Mouse (Mus musculus): ENCODE results near the gene Myadm. TPM values are rescaled to one million over a fixed set of nuclear protein-coding genes. Genes with fewer than 3 reads are reported as not detected.

Myadm gene
- total and polyA plus RNA-seq, 3 experiments, result 4.4 to 22.6 (median 4.6) TPM

DNA sequence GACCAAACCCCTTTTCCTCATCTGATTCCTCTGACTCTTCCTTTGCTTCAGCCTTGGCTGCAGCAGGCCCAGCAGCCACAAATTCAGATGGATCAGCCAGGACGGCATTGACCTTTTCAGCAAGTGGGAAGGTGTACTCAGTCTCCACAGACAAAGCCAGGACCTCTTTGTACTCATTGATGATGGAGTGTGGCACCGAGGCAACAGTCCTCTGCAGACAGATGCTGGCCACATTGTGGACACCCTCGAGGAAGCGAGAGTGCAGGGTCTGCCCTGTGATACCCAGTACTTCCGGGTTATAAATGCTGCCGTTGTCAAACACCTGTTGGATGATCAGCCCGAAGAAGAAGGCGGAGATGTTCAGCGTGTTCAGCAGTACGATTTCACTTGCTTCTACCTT is 4.3 kb upstream of the Myadm start:
- in situ Hi-C loops (cut with MboI; ENCODE audit: low pct_ligation_motif_present, low pct_unique_long_range_greater_than_20kb, low sequenced_read_pairs), result no loop called here

GRCm38 (mm10) chr7:3286036-3286435 is 2.8 kb upstream of the Myadm start:
- peak; percentile 70 for TF ChIP-seq MEF2A (IDR thresholded peaks at IDR 0.05; ENCODE audit: borderline replicate concordance, low read depth, low read length)
- no peak for TF ChIP-seq SMC3 (IDR thresholded peaks at IDR 0.05; ENCODE audit: low read depth, low read length)
- 0 out of 2 replicates have a peak, but pooled peaks have one; percentile 42 for TF ChIP-seq IRF4 (IDR thresholded peaks at IDR 0.05; ENCODE audit: low read depth, low read length)
- TF ChIP-seq ETS1 (conservative IDR thresholded peaks at IDR 0.05; ENCODE audit: low read depth, low read length), result peak; percentile 23; the same call in 1 of the 2 replicates
- TF ChIP-seq MXI1 (IDR thresholded peaks at IDR 0.05; ENCODE audit: low read depth, low read length), result no peak
- no peak for TF ChIP-seq NRF1 (IDR thresholded peaks at IDR 0.05; ENCODE audit: low read depth, low read length)
- TF ChIP-seq EP300 (IDR thresholded peaks at IDR 0.05; ENCODE audit: low read length), result peak; percentile 69
- no peak for TF ChIP-seq TBP (conservative IDR thresholded peaks at IDR 0.05; ENCODE audit: low read depth, low read length)
- no peak for TF ChIP-seq RAD21 (IDR thresholded peaks at IDR 0.05; ENCODE audit: low read depth, low read length)

More for the DNA sequence above, 4.3 kb upstream of the Myadm start:
- Histone ChIP-seq H3K27me3 (replicated peaks) (no peaks in the 10 kb centered on the region), H3K9ac (ENCODE audit: insufficient read depth, low read depth) (no peak overlapping the region), H3K27ac (ENCODE audit: insufficient read depth, low read depth) (no peak overlapping the region), H3K9me3 (replicated peaks; ENCODE audit: low read length) (no peaks in the 10 kb centered on the region), H3K4me3 (replicated peaks in 1 of 3; ENCODE audit: low read depth in 2 of 3, low read length in 2 of 3, poor library complexity in 1 of 3) (no peak overlapping the region), H3K36me3 (replicated peaks in 1 of 2; ENCODE audit: control insufficient read depth in 1 of 2, insufficient read depth in 1 of 2, low read length in 1 of 2) (no peaks in the 10 kb centered on the region), H3K79me2 (replicated peaks; ENCODE audit: control insufficient read depth, extremely low read depth, insufficient read depth, poor library complexity, severe bottlenecking) (no peaks in the 10 kb centered on the region), H3K4me2 (ENCODE audit: insufficient read depth, low read depth, poor library complexity, severe bottlenecking) (no peak overlapping the region), H3K4me1 (ENCODE audit: control insufficient read depth in 1 of 2, insufficient read depth in 2 of 2) (peaks cover 26 to 88% of the 10 kb centered on the region in 2 experiments)
- DNase-seq (ENCODE audit: extremely low read depth), result no peak
- no peak for TF ChIP-seq NELFE (IDR thresholded peaks at IDR 0.05; ENCODE audit: low read depth, low read length)
- TF ChIP-seq ELF1 (IDR thresholded peaks at IDR 0.05; ENCODE audit: low read depth, low read length), result peak; percentile 60; the same call in 1 of the 2 replicates
- dilution Hi-C loops (cut with MboI; ENCODE audit: extremely low pct_ligation_motif_present, extremely low pct_unique_long_range_greater_than_20kb, low sequenced_read_pairs), result no loop called here

GRCm38 (mm10) chr7:3287186-3287585 is 1.7 kb upstream of the Myadm start:
- Histone ChIP-seq H3K9me3 (replicated peaks; ENCODE audit: low read length) (no peaks in the 10 kb centered on the region), H3K27me3 (replicated peaks) (no peaks in the 10 kb centered on the region), H3K4me3 (replicated peaks in 1 of 3; ENCODE audit: low read depth in 2 of 3, low read length in 2 of 3, poor library complexity in 1 of 3) (no peak overlapping the region), H3K27ac (ENCODE audit: insufficient read depth, low read depth) (no peak overlapping the region), H3K4me2 (ENCODE audit: insufficient read depth, low read depth, poor library complexity, severe bottlenecking) (no peak overlapping the region), H3K79me2 (replicated peaks; ENCODE audit: control insufficient read depth, extremely low read depth, insufficient read depth, poor library complexity, severe bottlenecking) (no peaks in the 10 kb centered on the region), H3K36me3 (replicated peaks in 1 of 2; ENCODE audit: control insufficient read depth in 1 of 2, insufficient read depth in 1 of 2, low read length in 1 of 2) (no peaks in the 10 kb centered on the region), H3K9ac (ENCODE audit: insufficient read depth, low read depth) (no peak overlapping the region), H3K4me1 (ENCODE audit: control insufficient read depth in 1 of 2, insufficient read depth in 2 of 2) (peaks cover 21 to 89% of the 10 kb centered on the region in 2 experiments)
- DNase-seq (ENCODE audit: extremely low read depth), result no peak
- dilution Hi-C loops (cut with MboI; ENCODE audit: extremely low pct_ligation_motif_present, extremely low pct_unique_long_range_greater_than_20kb, low sequenced_read_pairs), result no loop called here
- TF ChIP-seq USF2 (conservative IDR thresholded peaks at IDR 0.05; ENCODE audit: low read depth, low read length), result no peak
- TF ChIP-seq NELFE (IDR thresholded peaks at IDR 0.05; ENCODE audit: low read depth, low read length), result no peak
- no peak for TF ChIP-seq ZKSCAN1 (IDR thresholded peaks at IDR 0.05; ENCODE audit: borderline replicate concordance, low read depth, low read length)
- in situ Hi-C loops (cut with MboI; ENCODE audit: low pct_ligation_motif_present, low pct_unique_long_range_greater_than_20kb, low sequenced_read_pairs), result no loop called here

More at GRCm38 (mm10) chr7:3286036-3286435, 2.8 kb upstream of the Myadm start:
- Histone ChIP-seq H3K9ac (ENCODE audit: insufficient read depth, low read depth) (no peak overlapping the region), H3K27ac (ENCODE audit: insufficient read depth, low read depth) (no peak overlapping the region), H3K4me1 (ENCODE audit: control insufficient read depth in 1 of 2, insufficient read depth in 2 of 2) (peaks cover 20 to 89% of the 10 kb centered on the region in 2 experiments), H3K27me3 (replicated peaks) (no peaks in the 10 kb centered on the region), H3K36me3 (replicated peaks in 1 of 2; ENCODE audit: control insufficient read depth in 1 of 2, insufficient read depth in 1 of 2, low read length in 1 of 2) (no peaks in the 10 kb centered on the region), H3K4me3 (replicated peaks in 1 of 3; ENCODE audit: low read depth in 2 of 3, low read length in 2 of 3, poor library complexity in 1 of 3) (no peak overlapping the region), H3K4me2 (ENCODE audit: insufficient read depth, low read depth, poor library complexity, severe bottlenecking) (no peak overlapping the region), H3K79me2 (replicated peaks; ENCODE audit: control insufficient read depth, extremely low read depth, insufficient read depth, poor library complexity, severe bottlenecking) (no peaks in the 10 kb centered on the region), H3K9me3 (replicated peaks; ENCODE audit: low read length) (no peaks in the 10 kb centered on the region)
- DNase-seq (ENCODE audit: extremely low read depth), result peak; percentile 79
- in situ Hi-C loops (cut with MboI; ENCODE audit: low pct_ligation_motif_present, low pct_unique_long_range_greater_than_20kb, low sequenced_read_pairs), result no loop called here
- dilution Hi-C loops (cut with MboI; ENCODE audit: extremely low pct_ligation_motif_present, extremely low pct_unique_long_range_greater_than_20kb, low sequenced_read_pairs), result no loop called here
